ENCODE assay signal across 17 mouse cellular contexts in genomic region chr9:56627295-56627694, GRCm38 (mm10).
"Had no signal": no experiment of that assay in that cellular context is flagged by ENCODE, and none has a peak within 500 bp of the region (broad histone marks: within the 10 kb centered on the region; RNA-seq: fewer than 3 reads in every experiment).

No protein-coding gene starts in this region.

- H3K4me2 ChIP-seq: lung, embryonic 15.5 days; midbrain, embryonic 11.5 days; midbrain, embryonic 13.5 days; midbrain, embryonic 15.5 days; neural tube, embryonic 12.5 days had no signal

- DNase-seq: lung, adult 2 months; lung, postnatal 14 days; lung, postnatal 36 days; right cerebral cortex, postnatal 25 days; right cerebral cortex, postnatal 4 days; spleen, adult 18-20 months; thymus, adult 18-20 months; thymus, postnatal 14 days; thymus, postnatal 36 days had no signal

- H3K36me3 ChIP-seq: lung, embryonic 15.5 days; midbrain, embryonic 15.5 days; neural tube, embryonic 12.5 days had no signal

- H3K9ac ChIP-seq: lung, embryonic 15.5 days; midbrain, embryonic 13.5 days; midbrain, embryonic 15.5 days; neural tube, embryonic 12.5 days had no signal

- H3K4me1 ChIP-seq: megakaryocyte, embryonic 14.5 days had no signal

- ATAC-seq: lung, postnatal 0 days; midbrain, embryonic 13.5 days; midbrain, embryonic 15.5 days had no signal

- H3K4me3 ChIP-seq: lung, embryonic 15.5 days; megakaryocyte, embryonic 14.5 days; midbrain, embryonic 13.5 days; midbrain, embryonic 15.5 days; neural tube, embryonic 12.5 days had no signal

- H3K27me3 ChIP-seq: midbrain, embryonic 13.5 days; midbrain, embryonic 15.5 days had no signal

- H3K27ac ChIP-seq: lung, embryonic 15.5 days; macrophage; midbrain, embryonic 13.5 days; midbrain, embryonic 15.5 days; neural tube, embryonic 12.5 days had no signal

- H3K9me3 ChIP-seq: lung, embryonic 15.5 days; megakaryocyte, embryonic 14.5 days; midbrain, embryonic 13.5 days; midbrain, embryonic 15.5 days; neural tube, embryonic 12.5 days had no signal
